Comparison of ENCODE assay signal across 9 mouse cellular contexts in the genomic region with DNA sequence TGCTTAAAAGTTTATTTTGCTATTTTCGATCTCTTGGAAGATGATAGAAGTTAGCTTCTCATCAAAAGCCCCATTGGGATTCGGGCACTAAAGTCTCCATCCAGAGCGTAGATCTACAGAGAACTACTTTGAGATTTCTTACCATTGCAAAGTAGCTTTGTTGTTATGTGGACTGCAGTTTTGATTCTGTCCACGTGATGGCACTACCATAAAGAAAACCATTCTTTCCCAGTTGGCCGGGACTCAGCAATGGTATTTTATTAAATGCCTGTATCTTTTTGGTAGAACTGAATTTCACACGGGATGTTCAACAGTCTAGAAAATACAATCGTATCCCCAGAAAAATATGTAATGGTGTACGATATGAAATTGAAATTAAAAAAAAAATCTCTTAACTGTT. TPM values are rescaled to one million over a fixed set of nuclear protein-coding genes. Genes with fewer than 3 reads are reported as not detected.
DNase-seq lines count a peak whose midpoint lies in the region; ATAC-seq and TF ChIP-seq lines count a peak whose summit lies in the region.
"Had no signal": no experiment of that assay in that cellular context is flagged by ENCODE, and none has a peak within 500 bp of the region (broad histone marks: within the 10 kb centered on the region; RNA-seq: fewer than 3 reads in every experiment).

No protein-coding gene starts in this region.

- H3K9me3 ChIP-seq in heart, embryonic 12.5 days (replicated peaks), result no peaks in the 10 kb centered on the region
- H3K9me3 ChIP-seq in lung, embryonic 14.5 days (ENCODE audit: low read depth, low read length), result peaks cover 8% of the 10 kb centered on the region; the same call in 1 of the 2 replicates

- no peak overlapping the region for H3K4me2 ChIP-seq in heart, embryonic 12.5 days
- H3K4me2 ChIP-seq in lung, embryonic 14.5 days, result no peak overlapping the region
- H3K4me2 ChIP-seq: neural tube, embryonic 13.5 days had no signal

- no peaks in the 10 kb centered on the region for H3K27me3 ChIP-seq in heart, embryonic 12.5 days (replicated peaks)
- no peaks in the 10 kb centered on the region for H3K27me3 ChIP-seq in lung, embryonic 14.5 days (ENCODE audit: insufficient read depth, low read length)
- H3K27me3 ChIP-seq: neural tube, embryonic 13.5 days had no signal

- ATAC-seq in heart, embryonic 12.5 days (ENCODE audit: insufficient number of reproducible peaks, low FRiP score), result no peak
- ATAC-seq in lung, embryonic 14.5 days (ENCODE audit: insufficient read depth), result no peak

- TF ChIP-seq CTCF in lung, embryonic 14.5 days (IDR thresholded peaks at IDR 0.05; ENCODE audit: low read depth), result peak; percentile 87

- H3K4me1 ChIP-seq in heart, embryonic 12.5 days (replicated peaks), result peaks cover 12% of the 10 kb centered on the region; the same call in 1 of the 2 replicates
- no peaks in the 10 kb centered on the region for H3K4me1 ChIP-seq in lung, embryonic 14.5 days (ENCODE audit: insufficient read depth)

- no peak overlapping the region for H3K4me3 ChIP-seq in heart, embryonic 12.5 days
- H3K4me3 ChIP-seq in lung, embryonic 14.5 days (ENCODE audit: low read depth, low read length), result no peak overlapping the region
- H3K4me3 ChIP-seq: neural tube, embryonic 13.5 days had no signal

- peak; percentile 64 to 88 for DNase-seq in heart, adult 18-20 months
- peak; percentile 78 for DNase-seq in testis, postnatal 10 days (ENCODE audit: low spot score)
- DNase-seq in testis, postnatal 14 days (ENCODE audit: low spot score), result no peak
- peak; percentile 73 for DNase-seq in cerebellum, adult 9-10 months
- peak; percentile 80 for DNase-seq in induced T-regulatory cell, adult 2 months (ENCODE audit: low read depth)
- peak; percentile 96 for DNase-seq in lung, embryonic 14.5 days
- DNase-seq in spleen, postnatal 4 days (ENCODE audit: low spot score in 2 of 2), result peak; percentile 38 to 67

- H3K27ac ChIP-seq in heart, embryonic 12.5 days (ENCODE audit: poor library complexity, severe bottlenecking), result no peak overlapping the region
- H3K27ac ChIP-seq in lung, embryonic 14.5 days (ENCODE audit: low read depth), result no peak overlapping the region
- H3K27ac ChIP-seq: neural tube, embryonic 13.5 days had no signal

- H3K9ac ChIP-seq in heart, embryonic 12.5 days, result no peak overlapping the region
- H3K9ac ChIP-seq in lung, embryonic 14.5 days, result no peak overlapping the region
- H3K9ac ChIP-seq: neural tube, embryonic 13.5 days had no signal

- 17% methylated on average over 8 of the region's 8 CpGs for WGBS in heart, embryonic 12.5 days
- 14% methylated on average over 8 of the region's 8 CpGs for WGBS in lung, embryonic 14.5 days

- H3K36me3 ChIP-seq in heart, embryonic 12.5 days, result peaks cover 8% of the 10 kb centered on the region
- peaks cover 13% of the 10 kb centered on the region for H3K36me3 ChIP-seq in lung, embryonic 14.5 days (ENCODE audit: insufficient read depth)
- H3K36me3 ChIP-seq: neural tube, embryonic 13.5 days had no signal

RNA-seq across cellular contexts. Expression of gene Plk2, which starts 2.6 kb away (rescaled TPM):
- 10 to 100 TPM; 10.7 to 14.1 TPM for total RNA-seq in heart, adult 18-20 months (2021)
- polyA plus RNA-seq in heart, embryonic 12.5 days (2016; fragmentation: Nextera tagmentation; extraction: Ambion mirVana), result 168 and 171 TPM in 2 replicates
- 265 and 268 TPM in 2 replicates for polyA plus RNA-seq in lung, embryonic 14.5 days (2014; fragmentation: Nextera tagmentation; extraction: Ambion mirVana)

RNA-seq across cellular contexts. Expression of gene Gapt, which starts 35.2 kb away (rescaled TPM):
- total RNA-seq in heart, adult 18-20 months (2021), result under 1 TPM; 0.12 to 0.31 TPM
- 0.15 TPM in 1 of 2 replicates, not detected in the other for polyA plus RNA-seq in heart, embryonic 12.5 days (2016; fragmentation: Nextera tagmentation; extraction: Ambion mirVana)
- 0.47 and 0.53 TPM in 2 replicates for polyA plus RNA-seq in lung, embryonic 14.5 days (2014; fragmentation: Nextera tagmentation; extraction: Ambion mirVana)
- polyA plus RNA-seq: neural tube, embryonic 13.5 days had no signal
